Mouse (Mus musculus) erythroblast, embryonic 14.5 days (primary cell): ENCODE data around the gene B4galnt1. TPM values are rescaled to one million over a fixed set of nuclear protein-coding genes. Genes with fewer than 3 reads are reported as not detected.
A peak's percentile ranks its signal among the peaks of the same experiment; 100 is the strongest.

Experiments
- H3K27me3 ChIP-seq: 2 replicates; pipeline ENCODE4 v1.6.1; 2012; ENCODE audit warnings: inconsistent platforms; ENCODE audit not compliant: control insufficient read depth
- H3K36me3 ChIP-seq: 2 replicates; pipeline ENCODE4 v1.6.1; 2012; ENCODE audit warnings: mild to moderate bottlenecking, inconsistent platforms; ENCODE audit not compliant: control insufficient read depth
- H3K4me1 ChIP-seq: 2 replicates; pipeline ENCODE4 v1.6.1; 2012; ENCODE audit warnings: inconsistent platforms; ENCODE audit not compliant: control insufficient read depth
- H3K4me3 ChIP-seq: replicated peaks from 2 replicates; pipeline ENCODE3; 2012; ENCODE audit warnings: moderate library complexity, mild to moderate bottlenecking, inconsistent platforms
- H3K9me3 ChIP-seq: 2 replicates; pipeline ENCODE4 v1.6.1; 2012; ENCODE audit warnings: low read length, inconsistent platforms, mixed read lengths; ENCODE audit not compliant: control insufficient read depth
- GATA1 ChIP-seq: IDR thresholded peaks from 2 replicates; pipeline ENCODE4 v1.6.1; 2012; ENCODE audit warnings: low read length, inconsistent platforms, mixed read lengths
- TAL1 ChIP-seq: IDR thresholded peaks from 3 replicates; pipeline ENCODE4 v1.6.1; 2012; ENCODE audit warnings: low read length, inconsistent platforms, mixed read lengths
- polyA plus RNA-seq: library from polyadenylated mRNA; stranded (reverse); fragments of >175 nt; gene quantifications from 2 replicates; pipeline ENCODE4 v1.2.3, GENCODE M21; 2012

B4galnt1 gene
- polyA plus RNA-seq, 1 experiment: 0.56 TPM

- H3K9me3 ChIP-seq: no peaks in the 10 kb centered on the region; the same call in 1 of the 2 replicates
- H3K36me3 ChIP-seq: no peaks in the 10 kb centered on the region
- peaks cover 70% of the 10 kb centered on the region for H3K27me3 ChIP-seq
- peak overlapping the region; percentile 63 for H3K4me3 ChIP-seq
- peaks cover 34% of the 10 kb centered on the region for H3K4me1 ChIP-seq
- no peak for TF ChIP-seq TAL1
- no peak for TF ChIP-seq GATA1
These were observed 279 bp downstream of the B4galnt1 start for GRCm38 (mm10) chr10:127165354-127165653.

- no peaks in the 10 kb centered on the region for H3K36me3 ChIP-seq
- H3K4me1 ChIP-seq: peaks cover 39% of the 10 kb centered on the region
- no peak for TF ChIP-seq GATA1
- no peak for TF ChIP-seq TAL1
These were observed 804 bp downstream of the B4galnt1 start for GRCm38 (mm10) chr10:127165654-127166403.

GRCm38 (mm10) chr10:127166404-127166715, 1.3 kb downstream of the B4galnt1 start:
- Histone ChIP-seq H3K27me3 (peaks cover 80% of the 10 kb centered on the region), H3K4me3 (peak overlapping the region; percentile 63), H3K36me3 (no peaks in the 10 kb centered on the region), H3K9me3 (no peaks in the 10 kb centered on the region; the same call in 1 of the 2 replicates), H3K4me1 (peaks cover 44% of the 10 kb centered on the region)
- TF ChIP-seq TAL1 (no peak), GATA1 (no peak)

More at GRCm38 (mm10) chr10:127165654-127166403, 804 bp downstream of the B4galnt1 start:
- H3K4me3 ChIP-seq: peak overlapping the region; percentile 63
- peaks cover 75% of the 10 kb centered on the region for H3K27me3 ChIP-seq
- no peaks in the 10 kb centered on the region; the same call in 1 of the 2 replicates for H3K9me3 ChIP-seq

GRCm38 (mm10) chr10:127166771-127167613, 2.0 kb downstream of the B4galnt1 start:
- Histone ChIP-seq H3K4me1 (peaks cover 45% of the 10 kb centered on the region), H3K36me3 (peaks cover 2% of the 10 kb centered on the region), H3K4me3 (no peak overlapping the region), H3K9me3 (no peaks in the 10 kb centered on the region; the same call in 1 of the 2 replicates), H3K27me3 (peaks cover 80% of the 10 kb centered on the region)
- TF ChIP-seq GATA1 (no peak), TAL1 (no peak)

- Histone ChIP-seq H3K4me3 (no peak overlapping the region), H3K9me3 (no peaks in the 10 kb centered on the region; the same call in 1 of the 2 replicates), H3K27me3 (peaks cover 80% of the 10 kb centered on the region), H3K4me1 (peaks cover 45% of the 10 kb centered on the region), H3K36me3 (peaks cover 3% of the 10 kb centered on the region)
- no peak for TF ChIP-seq TAL1
- no peak for TF ChIP-seq GATA1
These were observed 2.7 kb downstream of the B4galnt1 start for GRCm38 (mm10) chr10:127167614-127168192.

GRCm38 (mm10) chr10:127170002-127170401, 5.0 kb downstream of the B4galnt1 start:
- peaks cover 3% of the 10 kb centered on the region for H3K36me3 ChIP-seq
- H3K27me3 ChIP-seq: peaks cover 68% of the 10 kb centered on the region
- H3K9me3 ChIP-seq: no peaks in the 10 kb centered on the region; the same call in 1 of the 2 replicates
- TF ChIP-seq TAL1 (no peak), GATA1 (no peak)
- H3K4me3 ChIP-seq: no peak overlapping the region
- peaks cover 39% of the 10 kb centered on the region for H3K4me1 ChIP-seq

- H3K4me1 ChIP-seq: peaks cover 31% of the 10 kb centered on the region
- H3K4me3 ChIP-seq: peak overlapping the region; percentile 62
- no peak for TF ChIP-seq TAL1
- no peak for TF ChIP-seq GATA1
- peaks cover 3% of the 10 kb centered on the region for H3K36me3 ChIP-seq
- peaks cover 62% of the 10 kb centered on the region for H3K27me3 ChIP-seq
- no peaks in the 10 kb centered on the region; the same call in 1 of the 2 replicates for H3K9me3 ChIP-seq
These were observed 5.8 kb downstream of the B4galnt1 start for GRCm38 (mm10) chr10:127170837-127171272.

GRCm38 (mm10) chr10:127171631-127172200, 6.7 kb downstream of the B4galnt1 start:
- no peaks in the 10 kb centered on the region; the same call in 1 of the 2 replicates for H3K9me3 ChIP-seq
- peaks cover 3% of the 10 kb centered on the region for H3K36me3 ChIP-seq
- TF ChIP-seq GATA1: no peak
- no peak for TF ChIP-seq TAL1
- no peak overlapping the region for H3K4me3 ChIP-seq
- peaks cover 62% of the 10 kb centered on the region for H3K27me3 ChIP-seq
- H3K4me1 ChIP-seq: peaks cover 23% of the 10 kb centered on the region
